Mouse (Mus musculus) kidney, embryonic 16.5 days (tissue): ENCODE measurements around the gene Cbx1. TPM values are rescaled to one million over a fixed set of nuclear protein-coding genes. Genes with fewer than 3 reads are reported as not detected.
A peak's percentile ranks its signal among the peaks of the same experiment; 100 is the strongest.
"Not testable (repeated sequence)": the region's sequence is repeated elsewhere in the genome, so short reads cannot be mapped to it uniquely, and the experiment has no call there.

Experiments
- ATAC-seq: fragments of 200-750 bp; cut with Nextera tagmentation; 2 replicates; pipeline ENCODE4 v1.8.0; 2017; ENCODE audit warnings: moderate TSS enrichment; ENCODE audit not compliant: low FRiP score, low TSS enrichment
- H3K27ac ChIP-seq: fragments of 300-500 bp; sonication (generic); 2 replicates; pipeline ENCODE4 v1.5.1; 2014; ENCODE audit warnings: low read length
- H3K27me3 ChIP-seq: fragments of 300-500 bp; sonication (generic); 2 replicates; pipeline ENCODE4 v1.6.1; 2014; ENCODE audit warnings: low read length, control low read depth, mixed read lengths; ENCODE audit not compliant: insufficient read depth
- H3K36me3 ChIP-seq: fragments of 300-500 bp; sonication (generic); 2 replicates; pipeline ENCODE4 v1.6.1; 2014; ENCODE audit warnings: low read length, control low read depth, mixed read lengths; ENCODE audit not compliant: insufficient read depth
- H3K4me1 ChIP-seq: fragments of 300-500 bp; sonication (generic); 2 replicates; pipeline ENCODE4 v1.6.1; 2014; ENCODE audit warnings: low read length, control low read depth, mixed read lengths; ENCODE audit not compliant: insufficient read depth
- H3K4me2 ChIP-seq: fragments of 300-500 bp; sonication (generic); replicated peaks from 2 replicates; pipeline ENCODE4 v1.6.1; 2014; ENCODE audit warnings: low read depth, low read length
- H3K4me3 ChIP-seq: fragments of 300-500 bp; sonication (generic); 2 replicates; pipeline ENCODE4 v1.5.1; 2014; ENCODE audit warnings: mild to moderate bottlenecking, low read length
- H3K9ac ChIP-seq: fragments of 300-500 bp; sonication (generic); replicated peaks from 2 replicates; pipeline ENCODE4 v1.6.1; 2014; ENCODE audit warnings: low read length
- H3K9me3 ChIP-seq: fragments of 300-500 bp; sonication (generic); 2 replicates; pipeline ENCODE4 v1.6.1; 2016; ENCODE audit warnings: low read length, control low read depth
- WGBS: fragments of 180-500 bp; shearing (Covaris S2); extraction: QIAGEN DNeasy Blood & Tissue Kit; methylation state at CpG from one replicate; pipeline ENCODE4 v1.1.7; 2014; 5-methylcytosine and 5-hydroxymethylcytosine counted together
- polyA plus RNA-seq: library from polyadenylated mRNA; unstranded; fragments of >200 nt; fragmentation: Nextera tagmentation; extraction: Ambion mirVana; gene quantifications from 2 replicates; pipeline ENCODE4 v1.2.1, GENCODE M21; 2015

Gene Cbx1
- polyA plus RNA-seq, 1 experiment from 2014 or later = 109 TPM

- Histone ChIP-seq H3K27ac (no peak overlapping the region), H3K4me1 (peaks cover 15% of the 10 kb centered on the region), H3K4me3 (no peak overlapping the region), H3K9me3 (no peaks in the 10 kb centered on the region), H3K27me3 (no peaks in the 10 kb centered on the region), H3K4me2 (no peak overlapping the region), H3K9ac (no peak overlapping the region), H3K36me3 (peaks cover 40% of the 10 kb centered on the region)
- WGBS = 95% methylated on average over 9 of the region's 9 CpGs
- ATAC-seq = no peak
These were observed 17.5 kb upstream of the Cbx1 start for GRCm38 (mm10) chr11:96771274-96771975.

DNA sequence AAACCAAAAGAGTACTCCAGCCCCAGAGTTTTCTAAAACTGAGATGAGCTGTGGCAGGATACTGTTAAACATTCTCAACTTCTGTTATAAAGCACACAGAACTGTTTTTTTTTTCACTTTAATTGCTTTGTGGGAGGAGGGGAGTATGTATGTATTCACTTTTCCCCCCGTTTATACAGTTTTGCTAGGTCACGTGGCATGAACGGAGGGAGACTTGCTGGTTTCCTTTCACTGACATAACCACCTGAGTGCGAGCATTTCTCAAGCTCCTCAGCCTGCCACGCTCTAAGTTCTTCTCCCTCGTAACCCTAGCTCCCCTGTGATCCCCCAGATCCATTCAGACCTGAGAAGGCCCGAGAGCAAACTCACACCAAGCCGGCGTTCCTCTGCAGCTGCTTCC lies 16.5 kb upstream of the Cbx1 start:
- WGBS = 88% methylated on average over 9 of the region's 9 CpGs
- no peak overlapping the region for H3K9ac ChIP-seq
- no peak overlapping the region for H3K4me3 ChIP-seq
- H3K27ac ChIP-seq = no peak overlapping the region
- peaks cover 40% of the 10 kb centered on the region for H3K36me3 ChIP-seq
- H3K4me1 ChIP-seq = peaks cover 19% of the 10 kb centered on the region
- no peak for ATAC-seq
- no peaks in the 10 kb centered on the region for H3K9me3 ChIP-seq
- H3K4me2 ChIP-seq = no peak overlapping the region
- no peaks in the 10 kb centered on the region for H3K27me3 ChIP-seq

DNA sequence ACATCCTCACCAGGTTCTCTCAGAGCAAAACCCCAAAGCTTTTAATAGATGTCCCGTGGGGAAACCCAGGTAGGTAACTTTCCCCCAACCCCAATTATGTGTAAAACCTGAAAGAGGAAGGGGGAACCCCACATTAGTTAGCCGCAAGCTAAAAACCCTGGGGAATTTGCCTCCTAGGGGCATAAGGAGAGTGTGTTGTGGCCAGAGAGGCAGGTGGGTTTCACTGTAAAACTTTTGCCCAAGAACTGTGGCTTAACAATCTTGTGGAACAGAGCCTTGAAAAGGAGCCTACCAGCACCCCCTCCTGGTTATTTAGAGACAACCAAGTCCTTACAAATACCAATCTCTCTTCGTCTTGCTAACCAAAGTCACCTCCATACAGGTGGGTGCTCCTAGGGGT lies 14.4 kb upstream of the Cbx1 start:
- Histone ChIP-seq H3K4me1 (peaks cover 13% of the 10 kb centered on the region), H3K9me3 (no peaks in the 10 kb centered on the region), H3K9ac (no peak overlapping the region), H3K36me3 (peaks cover 33% of the 10 kb centered on the region), H3K4me2 (no peak overlapping the region), H3K27me3 (no peaks in the 10 kb centered on the region), H3K27ac (no peak overlapping the region), H3K4me3 (no peak overlapping the region)
- ATAC-seq = no peak
- 75% methylated on average over 3 of the region's 3 CpGs for WGBS

- H3K9me3 ChIP-seq = no peaks in the 10 kb centered on the region
- no peak overlapping the region for H3K9ac ChIP-seq
- H3K4me2 ChIP-seq = no peak overlapping the region
- H3K27ac ChIP-seq = no peak overlapping the region; the same call in 1 of the 2 replicates
- no peaks in the 10 kb centered on the region for H3K27me3 ChIP-seq
- H3K4me3 ChIP-seq = no peak overlapping the region
- WGBS = 68% methylated on average over 8 of the region's 8 CpGs
- H3K4me1 ChIP-seq = peaks cover 13% of the 10 kb centered on the region
- no peak for ATAC-seq
- H3K36me3 ChIP-seq = peaks cover 27% of the 10 kb centered on the region
These were observed 13.9 kb upstream of the Cbx1 start for GRCm38 (mm10) chr11:96775063-96775462.

GRCm38 (mm10) chr11:96775665-96776064 lies 13.3 kb upstream of the Cbx1 start:
- H3K9me3 ChIP-seq = no peaks in the 10 kb centered on the region
- H3K4me3 ChIP-seq = no peak overlapping the region
- no peaks in the 10 kb centered on the region for H3K27me3 ChIP-seq
- H3K27ac ChIP-seq = peak overlapping the region; percentile 59; the same call in 1 of the 2 replicates
- H3K9ac ChIP-seq = no peak overlapping the region
- peaks cover 13% of the 10 kb centered on the region for H3K4me1 ChIP-seq
- ATAC-seq = no peak
- WGBS = 52% methylated on average over 7 of the region's 7 CpGs
- peaks cover 21% of the 10 kb centered on the region for H3K36me3 ChIP-seq
- H3K4me2 ChIP-seq = no peak overlapping the region; the same call in 1 of the 2 replicates

GRCm38 (mm10) chr11:96776068-96776467 lies 12.9 kb upstream of the Cbx1 start:
- Histone ChIP-seq H3K27me3 (no peaks in the 10 kb centered on the region), H3K4me3 (peak overlapping the region; percentile 82), H3K36me3 (peaks cover 17% of the 10 kb centered on the region), H3K4me2 (peak overlapping the region; percentile 91), H3K27ac (peak overlapping the region; percentile 59; the same call in 1 of the 2 replicates), H3K4me1 (peaks cover 13% of the 10 kb centered on the region), H3K9me3 (no peaks in the 10 kb centered on the region), H3K9ac (peak overlapping the region; percentile 72)
- no peak for ATAC-seq
- 27% methylated on average over 3 of the region's 3 CpGs for WGBS

DNA sequence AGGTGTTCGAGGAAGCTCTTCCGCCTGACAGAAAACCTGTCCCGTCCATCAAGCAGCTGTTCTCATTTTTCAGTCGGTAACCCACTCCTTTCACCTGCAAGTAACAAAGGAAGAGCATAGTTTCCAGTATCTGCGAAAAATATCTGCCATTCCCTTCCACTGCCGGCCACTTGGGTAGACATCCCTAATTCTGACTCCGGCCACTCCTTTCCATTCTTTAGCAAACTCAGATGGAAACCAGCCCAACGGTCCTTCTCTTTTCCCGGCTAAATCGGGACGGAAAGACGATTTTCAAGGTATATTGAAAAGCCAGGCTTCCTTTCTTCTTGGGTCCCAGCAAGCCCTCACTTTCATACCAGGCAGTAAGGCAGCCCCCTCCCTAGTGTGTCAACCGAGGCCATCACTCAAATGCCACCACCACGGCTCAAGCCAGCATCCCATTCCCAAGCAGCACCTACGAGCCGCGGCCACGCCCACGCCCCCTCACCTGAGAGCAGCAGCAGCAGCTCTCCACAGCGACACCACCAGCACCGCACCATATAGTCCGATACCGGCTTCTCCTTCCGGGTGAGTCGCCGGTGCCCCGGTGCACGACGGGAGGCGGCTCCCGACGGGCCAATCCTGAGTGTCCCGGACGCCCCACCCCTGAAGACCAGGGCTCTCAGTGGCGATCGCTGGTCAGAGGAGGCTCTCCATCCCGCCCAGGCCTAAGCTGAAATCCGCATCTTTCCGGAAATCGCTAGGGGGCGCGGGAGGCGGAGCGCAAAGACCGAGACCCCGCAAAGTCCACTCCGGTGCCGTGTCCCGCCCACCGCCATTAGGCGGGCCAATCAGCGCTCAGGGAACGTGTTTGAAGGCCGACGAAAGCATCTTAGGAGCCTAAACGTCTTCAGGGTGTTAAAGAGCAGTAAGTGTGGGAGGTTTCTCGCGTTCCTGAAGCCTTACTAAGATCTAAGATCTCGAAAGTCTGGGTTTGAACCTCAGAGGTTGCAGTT lies 11.7 kb upstream of the Cbx1 start, which contains the start of gene Snx11:
Snx11 (minus strand) TSS at position 592 of the 995 bp plus-strand sequence.
- WGBS = under 1% methylated on average over 59 of the region's 59 CpGs
- ATAC-seq = peak; percentile 100
- Histone ChIP-seq H3K36me3 (peaks cover 6% of the 10 kb centered on the region), H3K27me3 (no peaks in the 10 kb centered on the region), H3K9ac (peak within 1 kb of the TSS; percentile 72), H3K4me3 (peak within 1 kb of the TSS; percentile 82), H3K9me3 (no peaks in the 10 kb centered on the region), H3K27ac (peak within 1 kb of the TSS; percentile 78), H3K4me1 (peaks cover 13% of the 10 kb centered on the region), H3K4me2 (peak within 1 kb of the TSS; percentile 91)

GRCm38 (mm10) chr11:96778061-96778627 lies 10.8 kb upstream of the Cbx1 start:
- Histone ChIP-seq H3K4me2 (peak overlapping the region; percentile 91), H3K4me1 (peaks cover 13% of the 10 kb centered on the region), H3K27ac (peak overlapping the region; percentile 78), H3K9ac (peak overlapping the region; percentile 69), H3K4me3 (peak overlapping the region; percentile 82)
- not testable (repeated sequence) for ATAC-seq, H3K9me3 ChIP-seq, H3K36me3 ChIP-seq, H3K27me3 ChIP-seq
- WGBS = 64% methylated on average over 10 of the region's 10 CpGs

GRCm38 (mm10) chr11:96780306-96780705 lies 8.6 kb upstream of the Cbx1 start:
- 83% methylated on average over 5 of the region's 5 CpGs for WGBS
- H3K4me3 ChIP-seq = no peak overlapping the region
- peaks cover 13% of the 10 kb centered on the region for H3K4me1 ChIP-seq
- no peaks in the 10 kb centered on the region for H3K9me3 ChIP-seq
- no peaks in the 10 kb centered on the region for H3K36me3 ChIP-seq
- H3K27me3 ChIP-seq = no peaks in the 10 kb centered on the region
- H3K27ac ChIP-seq = no peak overlapping the region
- no peak overlapping the region for H3K4me2 ChIP-seq
- ATAC-seq = no peak
- no peak overlapping the region for H3K9ac ChIP-seq
